Mouse (Mus musculus): ENCODE data around the gene L3mbtl2.

The L3mbtl2 gene

DNA sequence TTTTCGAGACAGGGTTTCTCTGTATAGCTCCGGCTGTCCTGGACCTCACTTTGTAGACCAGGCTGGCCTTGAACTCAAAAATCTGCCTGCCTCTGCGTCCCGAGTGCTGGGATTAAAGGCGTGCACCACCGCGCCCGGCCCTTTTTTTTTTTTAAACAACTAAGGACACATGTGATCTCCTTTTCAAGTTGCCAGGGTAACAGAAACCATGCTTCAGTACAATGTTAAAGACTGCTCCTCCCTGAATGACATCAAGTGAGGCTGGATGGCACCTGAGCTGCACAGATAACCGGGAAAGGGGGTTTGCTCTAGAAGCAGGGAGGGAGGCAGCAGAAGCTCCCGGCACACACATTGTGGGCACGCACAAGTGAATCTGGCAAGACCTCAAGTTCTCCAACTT, 45.3 kb downstream of the L3mbtl2 start:
- no peak for DNase-seq (ENCODE audit: low read depth, low spot score)

GRCm38 (mm10) chr15:81709686-81710085, 46.0 kb downstream of the L3mbtl2 start:
- DNase-seq (ENCODE audit: low read depth, low spot score): no peak

GRCm38 (mm10) chr15:81710801-81711200, 47.1 kb downstream of the L3mbtl2 start:
- no peak for DNase-seq (ENCODE audit: low read depth, low spot score)

- DNase-seq (ENCODE audit: low read depth, low spot score): no peak
These were observed 50.1 kb downstream of the L3mbtl2 start for GRCm38 (mm10) chr15:81713742-81714141.

GRCm38 (mm10) chr15:81718336-81719138, 54.8 kb downstream of the L3mbtl2 start:
- DNase-seq (ENCODE audit: low read depth, low spot score): no peak

DNA sequence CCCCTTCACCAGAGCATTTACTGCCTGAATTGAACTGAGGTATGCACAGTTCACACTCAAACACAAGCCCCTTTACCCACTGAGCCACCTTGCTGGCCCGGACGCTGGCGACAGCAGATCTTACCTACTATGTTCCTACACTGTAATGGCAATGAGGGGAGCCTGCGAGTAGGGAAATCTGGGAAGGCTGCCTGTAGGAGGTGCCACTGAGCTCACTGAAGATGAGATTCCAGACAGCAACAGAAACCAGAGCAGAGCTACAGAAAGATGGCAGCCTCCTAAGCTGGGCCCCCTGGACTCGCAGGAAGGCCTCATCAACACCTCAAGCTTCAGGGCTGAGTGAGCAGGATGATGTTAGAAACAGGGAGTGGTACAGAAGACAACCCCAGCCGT, 55.4 kb downstream of the L3mbtl2 start:
- no peak for DNase-seq (ENCODE audit: low read depth, low spot score)

DNA sequence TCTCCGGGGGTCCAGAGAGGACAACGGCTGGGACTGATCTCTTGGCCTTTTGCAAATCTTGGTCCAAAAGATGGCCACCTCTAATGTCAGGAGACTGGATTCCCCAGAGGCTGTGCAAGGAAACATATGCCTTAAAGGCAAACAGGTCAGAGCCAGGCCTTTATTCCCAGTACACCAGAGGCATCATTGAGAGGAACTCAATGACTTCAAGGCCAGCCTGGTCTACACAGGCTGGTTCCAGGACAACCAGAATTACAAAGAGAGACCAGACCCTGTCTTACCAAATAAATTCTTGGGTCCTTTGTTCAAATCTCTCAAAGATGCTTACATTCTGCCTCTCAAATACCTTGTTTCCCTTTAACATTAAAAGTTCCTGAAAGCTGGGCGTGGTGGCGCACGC, 58.7 kb downstream of the L3mbtl2 start:
- no peak for DNase-seq (ENCODE audit: low read depth, low spot score)

DNA sequence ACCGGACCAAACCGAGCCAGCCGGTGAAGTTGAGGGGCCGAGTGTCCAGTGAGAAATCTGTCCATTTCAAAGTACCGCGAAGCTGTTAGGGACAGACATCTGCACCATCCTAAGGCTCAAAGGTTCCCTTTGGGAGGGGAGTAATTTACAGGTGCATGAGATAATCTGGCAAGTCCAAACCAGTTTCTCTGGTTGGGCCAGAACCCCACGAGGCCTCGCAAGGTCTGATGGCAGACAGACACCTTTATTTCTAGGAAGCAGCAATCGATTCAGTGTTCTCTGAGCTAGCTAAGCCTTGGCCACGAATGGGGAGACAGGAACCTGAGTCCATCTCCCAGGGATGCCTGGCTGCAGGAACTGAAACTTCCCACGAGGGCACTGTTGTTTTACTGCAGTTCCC, 60.0 kb downstream of the L3mbtl2 start:
- no peak for DNase-seq (ENCODE audit: low read depth, low spot score)

GRCm38 (mm10) chr15:81725965-81726364, 62.3 kb downstream of the L3mbtl2 start:
- DNase-seq (ENCODE audit: low read depth, low spot score): no peak

GRCm38 (mm10) chr15:81729241-81729791, 65.6 kb downstream of the L3mbtl2 start:
- no peak for DNase-seq (ENCODE audit: low read depth, low spot score)

GRCm38 (mm10) chr15:81729792-81730635, 66.3 kb downstream of the L3mbtl2 start:
- peak; percentile 96 for DNase-seq (ENCODE audit: low read depth, low spot score)

DNA sequence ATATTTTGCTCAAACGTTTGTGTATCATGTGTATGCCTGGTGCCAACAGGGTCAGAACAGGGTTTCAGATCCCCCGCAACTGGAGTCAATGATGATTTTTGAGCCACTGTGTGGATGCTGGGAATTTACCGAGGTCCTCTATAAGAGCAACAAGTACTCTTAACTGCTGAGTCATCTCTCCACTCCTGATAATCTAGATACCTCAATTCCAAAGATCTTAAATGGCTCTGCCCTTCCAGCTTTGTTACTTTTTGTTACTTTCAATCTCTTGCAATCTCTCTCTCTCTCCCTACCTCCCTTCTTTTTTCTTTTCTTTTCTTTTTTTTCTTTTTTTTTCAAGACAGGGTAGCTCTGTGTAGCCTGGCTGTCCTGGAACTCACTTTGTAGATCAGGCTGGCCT, 71.4 kb downstream of the L3mbtl2 start:
- no peak for DNase-seq (ENCODE audit: low read depth, low spot score)
